Mouse (Mus musculus): Measurements from ENCODE around the gene Tmem189. TPM values are rescaled to one million over a fixed set of nuclear protein-coding genes. Genes with fewer than 3 reads are reported as not detected.

The Tmem189 gene
- total and polyA plus RNA-seq, 2 experiments from 2014 or later, result 39.3 to 76.8 TPM

DNA sequence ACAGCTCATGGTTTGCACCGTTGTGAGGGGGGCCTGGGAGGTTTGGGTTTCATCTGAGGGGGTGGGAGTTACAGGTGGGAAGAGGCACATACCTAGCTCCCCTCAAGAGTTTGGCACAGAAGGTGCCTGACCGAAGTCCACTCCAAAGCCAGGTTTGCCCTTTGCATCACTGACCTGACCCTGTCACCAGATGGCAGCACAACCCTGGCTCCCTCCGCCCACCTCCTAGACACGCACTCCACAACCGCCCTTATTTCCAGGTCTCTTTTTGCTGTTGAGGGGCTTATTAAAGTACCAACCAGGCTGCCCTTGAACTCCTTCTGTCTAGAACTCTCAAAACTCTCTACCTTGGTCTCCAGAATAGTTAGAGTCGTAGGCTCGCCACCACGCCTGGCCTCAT is 48.3 kb downstream of the Tmem189 start:
- DNase-seq (ENCODE audit: low spot score), result no peak
- peaks cover 25% of the 10 kb centered on the region for H3K36me3 ChIP-seq (replicated peaks; ENCODE audit: control insufficient read depth, insufficient read depth, low read length)
- TF ChIP-seq CTCF (IDR thresholded peaks at IDR 0.05; ENCODE audit: low read depth) (peak; percentile 74), EP300 (IDR thresholded peaks at IDR 0.05; ENCODE audit: low read depth) (no peak)
- H3K27ac ChIP-seq (ENCODE audit: low read depth), result no peak overlapping the region
- peak; percentile 53 for ATAC-seq (ENCODE audit: insufficient read depth, low read depth)
- no peak overlapping the region for H3K4me3 ChIP-seq (ENCODE audit: low read depth, low read length)
- no peak overlapping the region for H3K4me2 ChIP-seq (ENCODE audit: low read depth, low read length)
- H3K9me3 ChIP-seq (replicated peaks; ENCODE audit: control insufficient read depth, low read length), result no peaks in the 10 kb centered on the region
- 43% methylated on average over 8 of the region's 8 CpGs for WGBS
- H3K27me3 ChIP-seq (ENCODE audit: control insufficient read depth, insufficient read depth, low read length), result no peaks in the 10 kb centered on the region
- no peak overlapping the region for H3K9ac ChIP-seq (replicated peaks; ENCODE audit: low read depth, low read length)
- H3K4me1 ChIP-seq (ENCODE audit: control insufficient read depth, insufficient read depth), result no peaks in the 10 kb centered on the region

- H3K27ac ChIP-seq (ENCODE audit: low read depth), result no peak overlapping the region
- no peak overlapping the region for H3K4me2 ChIP-seq (ENCODE audit: low read depth, low read length)
- no peaks in the 10 kb centered on the region for H3K4me1 ChIP-seq (ENCODE audit: control insufficient read depth, insufficient read depth)
- H3K9ac ChIP-seq (replicated peaks; ENCODE audit: low read depth, low read length), result no peak overlapping the region
- no peaks in the 10 kb centered on the region for H3K27me3 ChIP-seq (ENCODE audit: control insufficient read depth, insufficient read depth, low read length)
- H3K9me3 ChIP-seq (replicated peaks; ENCODE audit: control insufficient read depth, low read length), result no peaks in the 10 kb centered on the region
- no peak overlapping the region for H3K4me3 ChIP-seq (ENCODE audit: low read depth, low read length)
- H3K36me3 ChIP-seq (replicated peaks; ENCODE audit: control insufficient read depth, insufficient read depth, low read length), result peaks cover 15% of the 10 kb centered on the region
- ATAC-seq (ENCODE audit: insufficient read depth, low read depth) (no peak), DNase-seq (ENCODE audit: low spot score) (no peak)
- TF ChIP-seq EP300 (IDR thresholded peaks at IDR 0.05; ENCODE audit: low read depth), result no peak
- peak; percentile 48 for TF ChIP-seq CTCF (IDR thresholded peaks at IDR 0.05; ENCODE audit: low read depth)
- WGBS, result 82% methylated on average over 3 of the region's 3 CpGs
Observed at GRCm38 (mm10) chr2:167640279-167640678, 49.3 kb downstream of the Tmem189 start.

GRCm38 (mm10) chr2:167634865-167635512 is 54.6 kb downstream of the Tmem189 start:
- Histone ChIP-seq H3K27me3 (ENCODE audit: control insufficient read depth, insufficient read depth, low read length) (no peaks in the 10 kb centered on the region), H3K4me1 (ENCODE audit: control insufficient read depth, insufficient read depth) (peaks cover 30% of the 10 kb centered on the region), H3K4me2 (ENCODE audit: low read depth, low read length) (peak overlapping the region; percentile 57), H3K27ac (ENCODE audit: low read depth) (no peak overlapping the region), H3K4me3 (ENCODE audit: low read depth, low read length) (peak overlapping the region; percentile 33), H3K9ac (replicated peaks; ENCODE audit: low read depth, low read length) (no peak overlapping the region), H3K36me3 (replicated peaks; ENCODE audit: control insufficient read depth, insufficient read depth, low read length) (no peaks in the 10 kb centered on the region), H3K9me3 (replicated peaks; ENCODE audit: control insufficient read depth, low read length) (no peaks in the 10 kb centered on the region)
- ATAC-seq (ENCODE audit: insufficient read depth, low read depth), result no peak
- no peak for DNase-seq (ENCODE audit: low spot score)
- WGBS, result 71% methylated on average over 7 of the region's 7 CpGs
- TF ChIP-seq CTCF (IDR thresholded peaks at IDR 0.05; ENCODE audit: low read depth), result no peak
- no peak for TF ChIP-seq EP300 (IDR thresholded peaks at IDR 0.05; ENCODE audit: low read depth)

DNA sequence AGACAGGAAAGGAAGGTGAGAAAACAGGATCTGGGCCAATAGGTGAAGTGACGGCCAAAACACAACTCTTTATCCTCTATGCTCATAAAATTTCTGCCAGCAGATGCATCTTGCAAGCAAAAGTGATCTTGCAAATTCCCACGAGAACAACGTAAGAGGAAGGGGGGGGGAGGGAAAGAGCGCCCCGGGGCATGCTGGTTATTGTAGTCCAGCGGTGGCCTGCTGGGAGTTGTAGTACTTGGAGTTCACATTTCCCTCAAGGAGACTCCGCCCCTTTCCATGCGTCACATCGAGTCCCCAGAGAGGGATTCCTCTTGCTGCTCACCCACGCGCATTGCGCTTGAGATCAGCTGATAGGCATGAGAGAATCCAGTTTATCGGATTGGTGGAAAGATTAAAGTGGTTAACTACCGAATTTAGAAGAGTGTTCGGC is 55.3 kb downstream of the Tmem189 start:
- under 1% methylated on average over 15 of the region's 15 CpGs for WGBS
- no peak for TF ChIP-seq CTCF (IDR thresholded peaks at IDR 0.05; ENCODE audit: low read depth)
- peak; percentile 65 for TF ChIP-seq EP300 (IDR thresholded peaks at IDR 0.05; ENCODE audit: low read depth)
- H3K9me3 ChIP-seq (replicated peaks; ENCODE audit: control insufficient read depth, low read length), result no peaks in the 10 kb centered on the region

GRCm38 (mm10) chr2:167633537-167633872 is 56.1 kb downstream of the Tmem189 start:
- Histone ChIP-seq H3K36me3 (replicated peaks; ENCODE audit: control insufficient read depth, insufficient read depth, low read length) (no peaks in the 10 kb centered on the region), H3K9ac (replicated peaks; ENCODE audit: low read depth, low read length) (no peak overlapping the region), H3K4me2 (ENCODE audit: low read depth, low read length) (peak overlapping the region; percentile 65; the same call in 1 of the 2 replicates), H3K27me3 (ENCODE audit: control insufficient read depth, insufficient read depth, low read length) (no peaks in the 10 kb centered on the region), H3K27ac (ENCODE audit: low read depth) (peak overlapping the region; percentile 93), H3K4me1 (ENCODE audit: control insufficient read depth, insufficient read depth) (peaks cover 44% of the 10 kb centered on the region), H3K9me3 (replicated peaks; ENCODE audit: control insufficient read depth, low read length) (no peaks in the 10 kb centered on the region), H3K4me3 (ENCODE audit: low read depth, low read length) (no peak overlapping the region)
- no peak for ATAC-seq (ENCODE audit: insufficient read depth, low read depth)
- 50% methylated on average over 6 of the region's 6 CpGs for WGBS
- no peak for TF ChIP-seq CTCF (IDR thresholded peaks at IDR 0.05; ENCODE audit: low read depth)
- TF ChIP-seq EP300 (IDR thresholded peaks at IDR 0.05; ENCODE audit: low read depth), result no peak
- no peak for DNase-seq (ENCODE audit: low spot score)

More for the DNA sequence above, 55.3 kb downstream of the Tmem189 start:
- Histone ChIP-seq H3K4me2 (ENCODE audit: low read depth, low read length) (peak overlapping the region; percentile 57), H3K4me1 (ENCODE audit: control insufficient read depth, insufficient read depth) (peaks cover 36% of the 10 kb centered on the region), H3K36me3 (replicated peaks; ENCODE audit: control insufficient read depth, insufficient read depth, low read length) (no peaks in the 10 kb centered on the region), H3K27me3 (ENCODE audit: control insufficient read depth, insufficient read depth, low read length) (no peaks in the 10 kb centered on the region), H3K27ac (ENCODE audit: low read depth) (peak overlapping the region; percentile 93), H3K9ac (replicated peaks; ENCODE audit: low read depth, low read length) (no peak overlapping the region; the same call in 1 of the 2 replicates), H3K4me3 (ENCODE audit: low read depth, low read length) (peak overlapping the region; percentile 33)
- ATAC-seq (ENCODE audit: insufficient read depth, low read depth), result peak; percentile 70
- peak; percentile 97 for DNase-seq (ENCODE audit: low spot score)

All from heart, postnatal 0 days (tissue).